ENCODE assay signal across 8 mouse cellular contexts in the genomic region with DNA sequence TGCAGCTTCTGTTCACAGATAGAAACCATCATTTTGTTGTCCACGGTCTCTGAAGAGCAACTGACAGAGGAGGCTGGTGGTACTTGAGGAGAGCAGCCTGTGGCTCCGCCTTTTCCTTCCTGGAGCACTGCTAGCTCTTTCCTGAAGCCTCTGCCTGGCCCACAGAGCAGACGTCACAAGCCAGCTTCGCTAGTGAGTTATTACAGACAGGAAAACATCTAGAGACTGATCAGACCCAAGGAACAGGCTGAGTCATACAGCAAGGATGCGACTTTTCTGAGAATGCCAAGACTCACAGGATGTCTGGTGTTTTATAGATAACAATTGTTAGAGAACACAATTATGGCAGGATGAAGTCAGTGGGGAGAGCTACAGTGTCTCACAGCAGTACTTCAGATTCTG. TPM values are rescaled to one million over a fixed set of nuclear protein-coding genes. Genes with fewer than 3 reads are reported as not detected.
DNase-seq lines count a peak whose midpoint lies in the region; ATAC-seq and TF ChIP-seq lines count a peak whose summit lies in the region.

Gene Gm49391 (minus strand): TSS at position 72 of the 402 bp plus-strand sequence.
Gene Ctla2a (minus strand): TSS at position 126 of the 402 bp plus-strand sequence.

- H3K36me3 ChIP-seq in MEL (ENCODE audit: control insufficient read depth in 1 of 2, insufficient read depth in 2 of 2, low read length in 2 of 2), result no peaks in the 10 kb centered on the region
- H3K36me3 ChIP-seq in heart, postnatal 0 days (replicated peaks; ENCODE audit: control insufficient read depth, insufficient read depth, low read length), result no peaks in the 10 kb centered on the region
- no peaks in the 10 kb centered on the region for H3K36me3 ChIP-seq in liver, embryonic 13.5 days
- H3K36me3 ChIP-seq in thymus, adult 2 months (ENCODE audit: control insufficient read depth, insufficient read depth, low read length), result no peaks in the 10 kb centered on the region
- no peaks in the 10 kb centered on the region for H3K36me3 ChIP-seq in hindbrain, embryonic 13.5 days

- H3K4me1 ChIP-seq in MEL (ENCODE audit: control insufficient read depth in 1 of 2, insufficient read depth in 2 of 2, low read length in 2 of 2), result no peaks in the 10 kb centered on the region
- H3K4me1 ChIP-seq in bone marrow, adult 2 months (ENCODE audit: control insufficient read depth, insufficient read depth, low read length), result no peaks in the 10 kb centered on the region
- H3K4me1 ChIP-seq in heart, postnatal 0 days (ENCODE audit: control insufficient read depth, insufficient read depth), result no peaks in the 10 kb centered on the region
- no peaks in the 10 kb centered on the region for H3K4me1 ChIP-seq in liver, embryonic 13.5 days (replicated peaks)
- H3K4me1 ChIP-seq in thymus, adult 2 months (replicated peaks; ENCODE audit: control insufficient read depth, insufficient read depth, low read length), result peaks cover 4% of the 10 kb centered on the region; the same call in 1 of the 2 replicates
- H3K4me1 ChIP-seq in hindbrain, embryonic 13.5 days (replicated peaks), result no peaks in the 10 kb centered on the region

- no peak within 1 kb of the TSS for H3K4me2 ChIP-seq in heart, postnatal 0 days (ENCODE audit: low read depth, low read length)
- no peak within 1 kb of the TSS for H3K4me2 ChIP-seq in liver, embryonic 13.5 days
- H3K4me2 ChIP-seq in hindbrain, embryonic 13.5 days, result no peak within 1 kb of the TSS

- no peak within 1 kb of the TSS for H3K9ac ChIP-seq in MEL (ENCODE audit: control insufficient read depth, low read depth, low read length, poor library complexity, severe bottlenecking)
- no peak within 1 kb of the TSS for H3K9ac ChIP-seq in heart, postnatal 0 days (replicated peaks; ENCODE audit: low read depth, low read length)
- H3K9ac ChIP-seq in liver, embryonic 13.5 days, result no peak within 1 kb of the TSS
- no peak within 1 kb of the TSS for H3K9ac ChIP-seq in hindbrain, embryonic 13.5 days

- no peaks in the 10 kb centered on the region for H3K79me2 ChIP-seq in MEL (ENCODE audit: control insufficient read depth, insufficient read depth, low read length, poor library complexity)

- ATAC-seq in heart, postnatal 0 days (ENCODE audit: insufficient read depth, low read depth), result peak; percentile 96
- peak; percentile 87 for ATAC-seq in liver, embryonic 13.5 days (ENCODE audit: low read depth)
- no peak for ATAC-seq in hindbrain, embryonic 13.5 days (ENCODE audit: low FRiP score)

- no peaks in the 10 kb centered on the region for H3K27me3 ChIP-seq in MEL (ENCODE audit: control insufficient read depth in 1 of 2, insufficient read depth in 2 of 2, low read length in 2 of 2)
- H3K27me3 ChIP-seq in heart, postnatal 0 days (ENCODE audit: control insufficient read depth, insufficient read depth, low read length), result no peaks in the 10 kb centered on the region
- no peaks in the 10 kb centered on the region for H3K27me3 ChIP-seq in liver, embryonic 13.5 days
- H3K27me3 ChIP-seq in thymus, adult 2 months (ENCODE audit: control insufficient read depth, insufficient read depth, low read length), result no peaks in the 10 kb centered on the region
- no peaks in the 10 kb centered on the region for H3K27me3 ChIP-seq in hindbrain, embryonic 13.5 days

- H3K4me3 ChIP-seq in MEL (ENCODE audit: control insufficient read depth in 1 of 2, insufficient read depth in 1 of 2, low read depth in 2 of 2, low read length in 2 of 2), result no peak within 1 kb of the TSS
- no peak within 1 kb of the TSS for H3K4me3 ChIP-seq in bone marrow, adult 2 months (replicated peaks; ENCODE audit: control insufficient read depth, low read depth, low read length)
- no peak within 1 kb of the TSS for H3K4me3 ChIP-seq in heart, postnatal 0 days (ENCODE audit: low read depth, low read length)
- H3K4me3 ChIP-seq in liver, embryonic 13.5 days (replicated peaks), result no peak within 1 kb of the TSS
- no peak within 1 kb of the TSS for H3K4me3 ChIP-seq in thymus, adult 2 months (ENCODE audit: control insufficient read depth, insufficient read depth, low read length)
- no peak within 1 kb of the TSS for H3K4me3 ChIP-seq in hindbrain, embryonic 13.5 days

- no peak for TF ChIP-seq RAD21 in MEL (IDR thresholded peaks at IDR 0.05; ENCODE audit: low read depth, low read length)

- TF ChIP-seq EP300 in MEL (IDR thresholded peaks at IDR 0.05; ENCODE audit: low read depth in 1 of 2, low read length in 2 of 2), result peak; percentile 64 to 75
- TF ChIP-seq EP300 in heart, postnatal 0 days (IDR thresholded peaks at IDR 0.05; ENCODE audit: low read depth), result peak; percentile 93

- no peaks in the 10 kb centered on the region for H3K9me3 ChIP-seq in MEL (replicated peaks; ENCODE audit: insufficient read depth, low read length)
- no peaks in the 10 kb centered on the region for H3K9me3 ChIP-seq in heart, postnatal 0 days (replicated peaks; ENCODE audit: control insufficient read depth, low read length)
- H3K9me3 ChIP-seq in liver, embryonic 13.5 days (replicated peaks), result no peaks in the 10 kb centered on the region
- peaks cover 19% of the 10 kb centered on the region for H3K9me3 ChIP-seq in hindbrain, embryonic 13.5 days

- 2% methylated on average over 5 of the region's 5 CpGs for WGBS in bone marrow, adult 2 months
- 35% methylated on average over 5 of the region's 5 CpGs for WGBS in heart, postnatal 0 days
- WGBS in liver, embryonic 13.5 days (ENCODE audit: insufficient replicate concordance), result 13% methylated on average over 5 of the region's 5 CpGs
- WGBS in thymus, adult 2 months, result 3% methylated on average over 5 of the region's 5 CpGs
- 74% methylated on average over 5 of the region's 5 CpGs for WGBS in hindbrain, embryonic 13.5 days

- no peak for TF ChIP-seq POLR2A in MEL (IDR thresholded peaks at IDR 0.05; ENCODE audit: control insufficient read depth in 1 of 2, insufficient read depth in 1 of 2, low read depth in 1 of 2, low read length in 2 of 2, poor library complexity in 1 of 2)
- TF ChIP-seq POLR2A in bone marrow, adult 2 months (IDR thresholded peaks at IDR 0.05; ENCODE audit: borderline replicate concordance, control insufficient read depth, low read depth, low read length), result no peak
- TF ChIP-seq POLR2A in thymus, adult 2 months (IDR thresholded peaks at IDR 0.05; ENCODE audit: control insufficient read depth, extremely low read depth, insufficient read depth, low read length, poor library complexity), result no peak

- peak; percentile 81 for DNase-seq in MEL (ENCODE audit: low read depth, low spot score)
- peak; percentile 68 for DNase-seq in heart, postnatal 0 days (ENCODE audit: low spot score)
- DNase-seq in liver, embryonic 13.5 days, result peak; percentile 18
- peak; percentile 6 for DNase-seq in thymus, adult 2 months
- DNase-seq in frontal cortex, postnatal 14 days (ENCODE audit: low spot score in 2 of 2), result no peak
- DNase-seq in urinary bladder, postnatal 25 days (ENCODE audit: low spot score), result no peak

- no peak for TF ChIP-seq CTCF in MEL (IDR thresholded peaks at IDR 0.05 in 2 of 3, conservative IDR thresholded peaks at IDR 0.05 in 1 of 3; ENCODE audit: control insufficient read depth in 1 of 3, insufficient read depth in 1 of 3, low read depth in 2 of 3, low read length in 3 of 3, poor library complexity in 1 of 3, severe bottlenecking in 1 of 3)
- no peak for TF ChIP-seq CTCF in bone marrow, adult 2 months (IDR thresholded peaks at IDR 0.05; ENCODE audit: control insufficient read depth, insufficient read depth, low read length)
- no peak for TF ChIP-seq CTCF in heart, postnatal 0 days (IDR thresholded peaks at IDR 0.05; ENCODE audit: low read depth)
- TF ChIP-seq CTCF in thymus, adult 2 months (IDR thresholded peaks at IDR 0.05; ENCODE audit: borderline replicate concordance, control insufficient read depth, extremely low read depth, insufficient read depth, low read length, poor library complexity), result no peak

- no peak within 1 kb of the TSS; the same call in 1 of the 2 replicates for H3K27ac ChIP-seq in MEL (ENCODE audit: control insufficient read depth, low read depth, low read length)
- no peak within 1 kb of the TSS for H3K27ac ChIP-seq in bone marrow, adult 2 months (ENCODE audit: control insufficient read depth, insufficient read depth, low read depth, low read length, poor library complexity)
- H3K27ac ChIP-seq in heart, postnatal 0 days (ENCODE audit: low read depth), result peak within 1 kb of the TSS; percentile 59; the same call in 1 of the 2 replicates
- no peak within 1 kb of the TSS for H3K27ac ChIP-seq in liver, embryonic 13.5 days
- H3K27ac ChIP-seq in thymus, adult 2 months (ENCODE audit: control insufficient read depth, insufficient read depth, low read length), result no peak within 1 kb of the TSS
- H3K27ac ChIP-seq in hindbrain, embryonic 13.5 days, result no peak within 1 kb of the TSS

TF ChIP-seq in MEL, 35 proteins besides CTCF, POLR2A, EP300 and RAD21 (continues in another document):
- TF ChIP-seq ZNF384 (IDR thresholded peaks at IDR 0.05; ENCODE audit: low read depth, low read length) (no peak), USF1 (IDR thresholded peaks at IDR 0.05; ENCODE audit: low read depth, low read length) (no peak), ETS1 (IDR thresholded peaks at IDR 0.05; ENCODE audit: low read depth, low read length) (peak; percentile 63; the same call in 1 of the 2 replicates)

RNA-seq across cellular contexts. Expression of gene Gm49391, which starts in this region (rescaled TPM):
- not detected in 2 replicates for total RNA-seq in MEL (2012; rRNA removed)
- not detected for polyA plus RNA-seq in MEL (2012; ENCODE audit: insufficient read depth in 1 of 2, insufficient read length in 2 of 2, low read depth in 1 of 2, low replicate concordance in 2 of 2, missing spikeins in 1 of 2)
- 11.8 and 18.0 TPM in 2 replicates for polyA plus RNA-seq in bone marrow, adult 2 months (2011; ENCODE audit: insufficient read depth, insufficient read length, low replicate concordance, missing spikeins)
- total RNA-seq in heart, postnatal 0 days (2014; rRNA removed; ENCODE audit: low replicate concordance), result 1.1 and 9.0 TPM in 2 replicates
- 4.1 and 4.6 TPM in 2 replicates for polyA plus RNA-seq in heart, postnatal 0 days (2015; fragmentation: Nextera tagmentation; extraction: Ambion mirVana)
- polyA plus RNA-seq in liver, embryonic 13.5 days (2015; fragmentation: Nextera tagmentation; extraction: Ambion mirVana), result 2.2 and 3.9 TPM in 2 replicates
- polyA plus RNA-seq in thymus, adult 2 months (2012; rRNA removed), result 0.26 and 1.2 TPM in 2 replicates
- 0.28 and 1.1 TPM in 2 replicates for polyA plus RNA-seq in hindbrain, embryonic 13.5 days (2015; fragmentation: Nextera tagmentation; extraction: Ambion mirVana)

RNA-seq across cellular contexts. Expression of gene Ctla2a, which starts in this region (rescaled TPM):
- 0.49 and 0.81 TPM in 2 replicates for total RNA-seq in MEL (2012; rRNA removed)
- 1 to 10 TPM in 1 of 2 experiments, not detected in 1; 1.7 TPM for polyA plus RNA-seq in MEL (2012; ENCODE audit: insufficient read depth in 1 of 2, insufficient read length in 2 of 2, low read depth in 1 of 2, low replicate concordance in 2 of 2, missing spikeins in 1 of 2)
- 202 and 264 TPM in 2 replicates for polyA plus RNA-seq in bone marrow, adult 2 months (2011; ENCODE audit: insufficient read depth, insufficient read length, low replicate concordance, missing spikeins)
- 12.0 and 32.0 TPM in 2 replicates for total RNA-seq in heart, postnatal 0 days (2014; rRNA removed; ENCODE audit: low replicate concordance)
- 103 and 110 TPM in 2 replicates for polyA plus RNA-seq in heart, postnatal 0 days (2015; fragmentation: Nextera tagmentation; extraction: Ambion mirVana)
- polyA plus RNA-seq in liver, embryonic 13.5 days (2015; fragmentation: Nextera tagmentation; extraction: Ambion mirVana), result 32.7 and 35.5 TPM in 2 replicates
- 4.1 and 6.4 TPM in 2 replicates for polyA plus RNA-seq in thymus, adult 2 months (2012; rRNA removed)
- polyA plus RNA-seq in hindbrain, embryonic 13.5 days (2015; fragmentation: Nextera tagmentation; extraction: Ambion mirVana), result 14.1 and 17.5 TPM in 2 replicates

Comparison
In these comparisons a context has a peak if more than half of its experiments do, and no peak if none do; other contexts are left out.
1. DNase-seq: peak in MEL (single experiment), heart, postnatal 0 days (single experiment), liver, embryonic 13.5 days (single experiment) and thymus, adult 2 months (single experiment); none in frontal cortex, postnatal 14 days (0 of 2) and urinary bladder, postnatal 25 days (single experiment).